Mouse (Mus musculus): ENCODE results near the gene Zfyve28. TPM values are rescaled to one million over a fixed set of nuclear protein-coding genes. Genes with fewer than 3 reads are reported as not detected.

Zfyve28 gene
- polyA plus RNA-seq, 1 experiment from 2014 or later: 2.6 TPM

DNA sequence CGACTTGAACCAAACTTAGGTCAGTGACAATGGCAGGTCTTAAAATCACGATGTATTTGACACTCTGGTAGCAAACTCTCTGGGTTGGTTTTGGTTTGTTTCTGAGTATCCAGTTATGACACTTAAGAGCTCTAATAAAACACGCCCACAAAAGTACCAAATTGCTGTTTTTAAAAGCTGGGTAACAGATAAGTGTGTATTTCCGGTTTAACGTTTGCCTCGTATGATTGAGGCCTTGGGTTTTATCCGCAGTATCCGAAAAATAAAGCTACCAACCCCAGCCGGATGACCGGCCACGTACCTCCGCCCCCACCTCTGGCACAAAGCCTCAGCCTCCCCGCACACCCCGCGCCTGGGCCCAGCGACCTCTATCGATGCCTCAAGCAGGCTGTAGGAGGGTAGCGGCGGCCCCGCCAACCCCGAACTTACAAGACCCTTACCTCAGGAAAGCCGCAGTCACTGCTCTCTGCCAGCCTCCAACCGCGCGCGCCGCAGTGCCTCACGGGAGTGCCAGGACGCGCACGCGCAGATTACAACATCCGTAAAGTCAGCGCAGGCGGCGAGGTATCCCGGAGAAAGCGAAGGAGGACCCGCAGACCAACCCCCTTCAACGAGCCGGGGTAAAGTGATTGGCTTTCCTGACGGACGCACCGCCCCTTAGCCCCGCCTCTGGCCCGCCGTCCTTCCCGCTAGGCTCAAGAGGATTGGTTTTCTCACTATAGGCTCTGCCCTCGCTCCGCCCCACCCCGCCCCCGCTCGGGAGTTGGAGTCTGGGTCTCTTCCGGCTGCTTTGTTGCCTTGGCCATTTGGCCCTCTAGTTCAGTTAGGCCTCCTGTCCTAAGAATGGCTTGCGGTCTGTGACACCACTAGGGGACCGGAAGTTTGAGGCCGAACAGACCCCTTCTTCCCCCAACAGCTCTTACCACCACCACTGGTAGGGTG is 119.0 kb downstream of the Zfyve28 start, which contains the start of the genes Poln and Haus3:
Gene Poln, minus strand, starts transcription at position 499 of the 942 bp plus-strand sequence.
Gene Haus3, minus strand, starts transcription at position 578 of the 942 bp plus-strand sequence.
- Histone ChIP-seq H3K27me3 (ENCODE audit: control insufficient read depth, insufficient read depth, low read length) (no peaks in the 10 kb centered on the region), H3K4me2 (ENCODE audit: low read depth) (peak within 1 kb of the TSS; percentile 58), H3K9me3 (ENCODE audit: control insufficient read depth, low read length) (no peaks in the 10 kb centered on the region), H3K27ac (ENCODE audit: low read depth, low read length) (peak within 1 kb of the TSS; percentile 87), H3K4me3 (ENCODE audit: low read depth, low read length) (peak within 1 kb of the TSS; percentile 77), H3K4me1 (ENCODE audit: control insufficient read depth, insufficient read depth, low read length) (peaks cover 8% of the 10 kb centered on the region; the same call in 1 of the 2 replicates), H3K9ac (ENCODE audit: low read length) (peak within 1 kb of the TSS; percentile 73), H3K36me3 (ENCODE audit: control insufficient read depth, insufficient read depth, low read length) (no peaks in the 10 kb centered on the region; the same call in 1 of the 2 replicates)
- under 1% methylated on average over 47 of the region's 57 CpGs for WGBS
- ATAC-seq (ENCODE audit: insufficient read depth, low FRiP score, low TSS enrichment) (peak; percentile 99), DNase-seq (ENCODE audit: low spot score) (peak; percentile 99)

DNA sequence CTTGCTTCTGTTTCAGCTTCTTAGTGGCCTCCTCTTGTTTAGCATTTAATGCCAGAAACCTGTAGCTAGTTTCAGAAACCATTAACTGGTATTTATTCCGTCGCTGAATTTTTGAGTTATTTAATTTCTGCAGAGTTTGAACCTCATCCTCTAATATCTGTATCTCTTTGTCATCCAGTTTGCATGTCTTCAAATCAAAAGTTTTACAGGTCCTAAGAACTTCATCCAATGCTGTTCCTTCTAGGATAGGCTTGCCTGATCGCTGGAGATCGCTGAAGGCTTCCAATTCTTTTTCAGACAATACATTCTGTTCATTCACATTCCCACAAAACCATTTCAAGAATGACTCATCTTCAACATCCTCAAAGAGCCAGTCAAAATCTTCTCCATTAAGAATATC is 120.4 kb downstream of the Zfyve28 start:
- peak overlapping the region; percentile 5; the same call in 1 of the 2 replicates for H3K4me2 ChIP-seq (ENCODE audit: low read depth)
- H3K4me1 ChIP-seq (ENCODE audit: control insufficient read depth, insufficient read depth, low read length): peaks cover 8% of the 10 kb centered on the region; the same call in 1 of the 2 replicates
- H3K27me3 ChIP-seq (ENCODE audit: control insufficient read depth, insufficient read depth, low read length): no peaks in the 10 kb centered on the region
- ATAC-seq (ENCODE audit: insufficient read depth, low FRiP score, low TSS enrichment) (no peak), DNase-seq (ENCODE audit: low spot score) (no peak)
- 0 out of 2 replicates have a peak, but pooled peaks cover 2% of the 10 kb centered on the region for H3K36me3 ChIP-seq (ENCODE audit: control insufficient read depth, insufficient read depth, low read length)
- H3K9me3 ChIP-seq (ENCODE audit: control insufficient read depth, low read length): no peaks in the 10 kb centered on the region
- WGBS: 83% methylated on average over 4 of the region's 4 CpGs
- H3K9ac ChIP-seq (ENCODE audit: low read length): no peak overlapping the region
- H3K27ac ChIP-seq (ENCODE audit: low read depth, low read length): no peak overlapping the region
- no peak overlapping the region; the same call in 1 of the 2 replicates for H3K4me3 ChIP-seq (ENCODE audit: low read depth, low read length)

DNA sequence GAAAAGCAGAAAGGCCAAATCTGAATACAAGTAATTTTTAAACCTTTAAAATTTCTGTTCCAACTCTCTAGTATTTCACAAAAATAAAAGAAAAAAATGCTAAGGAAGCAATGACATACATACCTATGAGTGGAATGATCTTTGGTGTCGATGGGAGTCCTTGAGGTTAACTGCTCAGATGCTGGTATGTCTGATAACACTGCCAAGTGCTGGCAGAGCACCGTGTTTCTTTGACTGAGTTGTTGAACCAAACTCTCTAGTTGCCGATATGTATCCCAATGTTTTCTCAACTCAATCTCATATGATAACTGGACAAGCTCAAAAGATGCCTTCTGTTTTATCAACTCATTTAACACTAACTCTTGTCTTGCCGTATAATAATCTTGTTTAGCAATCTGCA is 122.5 kb downstream of the Zfyve28 start:
- ATAC-seq (ENCODE audit: insufficient read depth, low FRiP score, low TSS enrichment) (no peak), DNase-seq (ENCODE audit: low spot score) (no peak)
- H3K4me2 ChIP-seq (ENCODE audit: low read depth): no peak overlapping the region
- no peaks in the 10 kb centered on the region for H3K27me3 ChIP-seq (ENCODE audit: control insufficient read depth, insufficient read depth, low read length)
- H3K27ac ChIP-seq (ENCODE audit: low read depth, low read length): no peak overlapping the region
- H3K36me3 ChIP-seq (ENCODE audit: control insufficient read depth, insufficient read depth, low read length): 0 out of 2 replicates have a peak, but pooled peaks cover 2% of the 10 kb centered on the region
- no peaks in the 10 kb centered on the region for H3K9me3 ChIP-seq (ENCODE audit: control insufficient read depth, low read length)
- H3K4me3 ChIP-seq (ENCODE audit: low read depth, low read length): no peak overlapping the region
- no peak overlapping the region for H3K9ac ChIP-seq (ENCODE audit: low read length)
- WGBS: 93% methylated on average over 4 of the region's 4 CpGs
- H3K4me1 ChIP-seq (ENCODE audit: control insufficient read depth, insufficient read depth, low read length): peaks cover 8% of the 10 kb centered on the region; the same call in 1 of the 2 replicates

DNA sequence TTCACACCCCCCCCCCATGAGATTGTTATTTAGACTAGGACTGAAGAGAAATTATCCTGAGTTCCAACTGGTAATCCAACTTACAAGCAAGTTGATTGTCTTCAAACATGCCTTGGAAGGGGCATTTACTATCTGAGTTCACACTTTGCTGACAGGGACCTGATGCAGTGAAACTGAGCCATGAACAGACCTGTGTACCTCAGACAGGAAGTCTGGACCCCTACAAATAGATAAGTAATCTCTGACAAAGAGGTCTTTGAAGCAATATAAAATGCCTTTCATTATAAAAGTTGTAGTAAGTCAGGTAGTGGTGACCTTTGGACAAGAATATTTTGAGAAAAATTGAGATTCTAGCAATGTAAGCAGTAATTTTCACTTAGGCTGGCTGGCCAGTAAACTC is 139.8 kb downstream of the Zfyve28 start:
- ATAC-seq (ENCODE audit: insufficient read depth, low FRiP score, low TSS enrichment): no peak
- H3K27me3 ChIP-seq (ENCODE audit: control insufficient read depth, insufficient read depth, low read length): no peaks in the 10 kb centered on the region

DNA sequence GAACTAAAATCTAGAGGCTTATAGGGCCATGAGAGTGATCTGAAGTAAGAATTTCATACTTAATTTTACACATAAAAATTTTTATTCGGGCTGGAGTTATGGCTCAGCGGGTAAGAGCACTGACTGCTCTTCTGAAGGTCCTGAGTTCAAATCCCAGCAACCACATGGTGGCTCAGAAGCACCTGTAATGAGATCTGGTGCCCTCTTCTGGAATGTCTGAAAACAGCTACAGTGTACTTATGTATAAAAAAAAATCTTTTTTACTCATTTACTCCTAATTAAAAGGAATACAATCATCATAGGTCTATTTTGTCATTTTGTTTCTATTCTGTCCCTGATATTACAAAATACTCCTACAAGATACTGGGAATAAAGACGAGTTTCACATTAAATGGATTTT is 140.7 kb downstream of the Zfyve28 start:
- DNase-seq (ENCODE audit: low spot score) (no peak), ATAC-seq (ENCODE audit: insufficient read depth, low FRiP score, low TSS enrichment) (no peak)
- H3K9ac ChIP-seq (ENCODE audit: low read length): no peak overlapping the region
- H3K4me3 ChIP-seq (ENCODE audit: low read depth, low read length): no peak overlapping the region
- no peak overlapping the region for H3K27ac ChIP-seq (ENCODE audit: low read depth, low read length)
- no peak overlapping the region for H3K4me2 ChIP-seq (ENCODE audit: low read depth)
- H3K36me3 ChIP-seq (ENCODE audit: control insufficient read depth, insufficient read depth, low read length): no peaks in the 10 kb centered on the region
- no peaks in the 10 kb centered on the region for H3K4me1 ChIP-seq (ENCODE audit: control insufficient read depth, insufficient read depth, low read length)
- no peaks in the 10 kb centered on the region for H3K9me3 ChIP-seq (ENCODE audit: control insufficient read depth, low read length)
- 89% methylated on average over 3 of the region's 3 CpGs for WGBS
- H3K27me3 ChIP-seq (ENCODE audit: control insufficient read depth, insufficient read depth, low read length): no peaks in the 10 kb centered on the region

More for the DNA sequence above, 139.8 kb downstream of the Zfyve28 start:
- DNase-seq (ENCODE audit: low spot score): no peak
- no peak overlapping the region for H3K27ac ChIP-seq (ENCODE audit: low read depth, low read length)
- H3K4me2 ChIP-seq (ENCODE audit: low read depth): no peak overlapping the region
- no peak overlapping the region for H3K4me3 ChIP-seq (ENCODE audit: low read depth, low read length)
- no peaks in the 10 kb centered on the region for H3K36me3 ChIP-seq (ENCODE audit: control insufficient read depth, insufficient read depth, low read length)
- no peak overlapping the region for H3K9ac ChIP-seq (ENCODE audit: low read length)
- no peaks in the 10 kb centered on the region for H3K4me1 ChIP-seq (ENCODE audit: control insufficient read depth, insufficient read depth, low read length)
- no peaks in the 10 kb centered on the region for H3K9me3 ChIP-seq (ENCODE audit: control insufficient read depth, low read length)

Other genes with a start within 250 kb of the Zfyve28 start
- gene Poln, start 119.0 kb downstream of the Zfyve28 start, polyA plus RNA-seq (2014; fragmentation: Nextera tagmentation; extraction: Ambion mirVana): 0.27 and 0.42 TPM in 2 replicates
- gene Haus3, start 118.9 kb downstream of the Zfyve28 start, polyA plus RNA-seq (2014; fragmentation: Nextera tagmentation; extraction: Ambion mirVana): 40.6 and 43.1 TPM in 2 replicates
- 22.7 and 23.1 TPM in 2 replicates for gene Mxd4, start 100.7 kb downstream of the Zfyve28 start, polyA plus RNA-seq (2014; fragmentation: Nextera tagmentation; extraction: Ambion mirVana)
- gene Cfap99, start 151 bp upstream of the Zfyve28 start, polyA plus RNA-seq (2014; fragmentation: Nextera tagmentation; extraction: Ambion mirVana): not detected in 2 replicates
- 189 and 197 TPM in 2 replicates for gene Rnf4, start 47.8 kb upstream of the Zfyve28 start, polyA plus RNA-seq (2014; fragmentation: Nextera tagmentation; extraction: Ambion mirVana)
- 12.4 and 13.3 TPM in 2 replicates for gene Fam193a, start 81.5 kb upstream of the Zfyve28 start, polyA plus RNA-seq (2014; fragmentation: Nextera tagmentation; extraction: Ambion mirVana)
- gene Tnip2, start 225.5 kb upstream of the Zfyve28 start, polyA plus RNA-seq (2014; fragmentation: Nextera tagmentation; extraction: Ambion mirVana): 4.3 and 5.1 TPM in 2 replicates
- 9.6 and 11.5 TPM in 2 replicates for gene Sh3bp2, start 237.4 kb upstream of the Zfyve28 start, polyA plus RNA-seq (2014; fragmentation: Nextera tagmentation; extraction: Ambion mirVana)